Comparison of ENCODE assay signal across 16 mouse cellular contexts in genomic region chr4:95093615-95094014, GRCm38 (mm10). TPM values are rescaled to one million over a fixed set of nuclear protein-coding genes. Genes with fewer than 3 reads are reported as not detected.
DNase-seq lines count a peak whose midpoint lies in the region; ATAC-seq and TF ChIP-seq lines count a peak whose summit lies in the region.
"Had no signal": no experiment of that assay in that cellular context is flagged by ENCODE, and none has a peak within 500 bp of the region (broad histone marks: within the 10 kb centered on the region; RNA-seq: fewer than 3 reads in every experiment).

No protein-coding gene starts in this region.

- no peaks in the 10 kb centered on the region for H3K9me3 ChIP-seq in heart, embryonic 13.5 days
- no peaks in the 10 kb centered on the region for H3K9me3 ChIP-seq in lung, embryonic 16.5 days (ENCODE audit: control insufficient read depth, low read length)
- H3K9me3 ChIP-seq in heart, postnatal 0 days (replicated peaks; ENCODE audit: control insufficient read depth, low read length): no peaks in the 10 kb centered on the region
- H3K9me3 ChIP-seq: embryonic facial prominence, embryonic 13.5 days; forebrain, embryonic 10.5 days; hindbrain, embryonic 13.5 days; intestine, embryonic 15.5 days; liver, embryonic 13.5 days; midbrain, embryonic 12.5 days had no signal

- 71% methylated on average over 6 of the region's 6 CpGs for WGBS in heart, embryonic 13.5 days
- 65% methylated on average over 6 of the region's 6 CpGs for WGBS in lung, embryonic 16.5 days
- WGBS in heart, postnatal 0 days: 51% methylated on average over 6 of the region's 6 CpGs

- TF ChIP-seq EP300 in heart, postnatal 0 days (IDR thresholded peaks at IDR 0.05; ENCODE audit: low read depth): 0 out of 2 replicates have a peak, but pooled peaks have one; percentile 28

- H3K27me3 ChIP-seq in heart, embryonic 13.5 days (replicated peaks): no peaks in the 10 kb centered on the region
- H3K27me3 ChIP-seq in lung, embryonic 16.5 days (ENCODE audit: control insufficient read depth, insufficient read depth, low read depth, low read length): no peaks in the 10 kb centered on the region
- no peaks in the 10 kb centered on the region for H3K27me3 ChIP-seq in heart, postnatal 0 days (ENCODE audit: control insufficient read depth, insufficient read depth, low read length)
- H3K27me3 ChIP-seq: CH12.LX; embryonic facial prominence, embryonic 13.5 days; hindbrain, embryonic 13.5 days; intestine, embryonic 15.5 days; liver, embryonic 13.5 days had no signal

- no peak for TF ChIP-seq CTCF in heart, postnatal 0 days (IDR thresholded peaks at IDR 0.05; ENCODE audit: low read depth)

- H3K4me2 ChIP-seq in heart, embryonic 13.5 days: no peak overlapping the region
- no peak overlapping the region for H3K4me2 ChIP-seq in lung, embryonic 16.5 days (ENCODE audit: low read depth, low read length)
- no peak overlapping the region for H3K4me2 ChIP-seq in heart, postnatal 0 days (ENCODE audit: low read depth, low read length)
- H3K4me2 ChIP-seq: embryonic facial prominence, embryonic 13.5 days; hindbrain, embryonic 13.5 days; intestine, embryonic 15.5 days; liver, embryonic 13.5 days; midbrain, embryonic 12.5 days had no signal

- no peak for DNase-seq in heart, postnatal 25 days (ENCODE audit: low spot score)
- DNase-seq in lung, postnatal 36 days: no peak
- no peak for DNase-seq in heart, postnatal 0 days (ENCODE audit: low spot score)
- DNase-seq in B cell, adult 2 months: no peak
- no peak for DNase-seq in left cerebral cortex, postnatal 10 days (ENCODE audit: extremely low spot score in 1 of 2, low spot score in 2 of 2)
- DNase-seq: cerebellum, adult 11-12 months; liver, embryonic 13.5 days; retina, postnatal 1 day had no signal

- 0 out of 2 replicates have a peak overlapping the region, but pooled peaks have one; percentile 12 for H3K27ac ChIP-seq in heart, embryonic 13.5 days (replicated peaks)
- H3K27ac ChIP-seq in lung, embryonic 16.5 days (ENCODE audit: low read length): peak overlapping the region; percentile 51
- peak overlapping the region; percentile 47; the same call in 1 of the 2 replicates for H3K27ac ChIP-seq in heart, postnatal 0 days (ENCODE audit: low read depth)
- H3K27ac ChIP-seq: embryonic facial prominence, embryonic 13.5 days; hindbrain, embryonic 13.5 days; intestine, embryonic 15.5 days; liver, embryonic 13.5 days; midbrain, embryonic 12.5 days had no signal

- peaks cover 12% of the 10 kb centered on the region for H3K4me1 ChIP-seq in heart, embryonic 13.5 days
- peaks cover 32% of the 10 kb centered on the region for H3K4me1 ChIP-seq in lung, embryonic 16.5 days (replicated peaks; ENCODE audit: control insufficient read depth, insufficient read depth, low read length)
- peaks cover 4% of the 10 kb centered on the region; the same call in 1 of the 2 replicates for H3K4me1 ChIP-seq in heart, postnatal 0 days (ENCODE audit: control insufficient read depth, insufficient read depth)
- H3K4me1 ChIP-seq: intestine, embryonic 15.5 days; liver, embryonic 13.5 days; midbrain, embryonic 12.5 days had no signal

- H3K4me3 ChIP-seq in heart, embryonic 13.5 days: no peak overlapping the region
- no peak overlapping the region for H3K4me3 ChIP-seq in lung, embryonic 16.5 days (ENCODE audit: low read length)
- H3K4me3 ChIP-seq in heart, postnatal 0 days (ENCODE audit: low read depth, low read length): no peak overlapping the region
- H3K4me3 ChIP-seq: embryonic facial prominence, embryonic 13.5 days; forebrain, embryonic 10.5 days; hindbrain, embryonic 13.5 days; intestine, embryonic 15.5 days; liver, embryonic 13.5 days; midbrain, embryonic 12.5 days had no signal

- intact Hi-C loops in heart, postnatal 25 days (cut with DNase I): loop anchor here (5.0 kb wide), 2 partner anchors 36 to 59 kb away; no protein-coding TSS in a partner anchor
- intact Hi-C loops in left cerebral cortex, postnatal 10 days (cut with DNase I): no loop called here

- H3K36me3 ChIP-seq in heart, embryonic 13.5 days: no peaks in the 10 kb centered on the region
- no peaks in the 10 kb centered on the region for H3K36me3 ChIP-seq in lung, embryonic 16.5 days (ENCODE audit: control insufficient read depth, insufficient read depth, low read length)
- H3K36me3 ChIP-seq in heart, postnatal 0 days (replicated peaks; ENCODE audit: control insufficient read depth, insufficient read depth, low read length): no peaks in the 10 kb centered on the region
- H3K36me3 ChIP-seq: embryonic facial prominence, embryonic 13.5 days; forebrain, embryonic 10.5 days; hindbrain, embryonic 13.5 days; intestine, embryonic 15.5 days; liver, embryonic 13.5 days; midbrain, embryonic 12.5 days had no signal

- H3K9ac ChIP-seq in heart, embryonic 13.5 days: 0 out of 2 replicates have a peak overlapping the region, but pooled peaks have one; percentile 47
- peak overlapping the region; percentile 18; the same call in 1 of the 2 replicates for H3K9ac ChIP-seq in lung, embryonic 16.5 days (ENCODE audit: low read length)
- H3K9ac ChIP-seq in heart, postnatal 0 days (replicated peaks; ENCODE audit: low read depth, low read length): no peak overlapping the region
- H3K9ac ChIP-seq: embryonic facial prominence, embryonic 13.5 days; hindbrain, embryonic 13.5 days; intestine, embryonic 15.5 days; liver, embryonic 13.5 days; midbrain, embryonic 12.5 days had no signal

- ATAC-seq in heart, embryonic 13.5 days (ENCODE audit: extremely low read depth, insufficient number of reproducible peaks, low FRiP score, low TSS enrichment): no peak
- ATAC-seq in lung, embryonic 16.5 days (ENCODE audit: low read depth): no peak
- ATAC-seq in heart, postnatal 0 days (ENCODE audit: insufficient read depth, low read depth): 0 out of 2 replicates have a peak, but pooled peaks have one; percentile 17
- ATAC-seq: intestine, embryonic 15.5 days had no signal

RNA-seq across cellular contexts. Expression of gene Jun, which starts 41.6 kb away (rescaled TPM):
- 67.7 and 72.3 TPM in 2 replicates for polyA plus RNA-seq in heart, embryonic 13.5 days (2015; fragmentation: Nextera tagmentation; extraction: Ambion mirVana)
- 10 to 100 TPM; 41.1 to 58.1 TPM for total RNA-seq in heart, postnatal 25 days (2021)
- 110 and 119 TPM in 2 replicates for polyA plus RNA-seq in lung, embryonic 16.5 days (2015; fragmentation: Nextera tagmentation; extraction: Ambion mirVana)
- 82.6 and 111 TPM in 2 replicates for total RNA-seq in heart, postnatal 0 days (2014; rRNA removed; ENCODE audit: low replicate concordance)
- 49.5 and 74.1 TPM in 2 replicates for polyA plus RNA-seq in heart, postnatal 0 days (2015; fragmentation: Nextera tagmentation; extraction: Ambion mirVana)
- 10 to 100 TPM; 38.0 to 39.8 TPM for total RNA-seq in left cerebral cortex, postnatal 10 days (2021)
